Mouse (Mus musculus): Measurements from ENCODE around the gene Tmem50a. TPM values are rescaled to one million over a fixed set of nuclear protein-coding genes. Genes with fewer than 3 reads are reported as not detected.

The Tmem50a gene
- polyA plus RNA-seq, 1 experiment, result 84.6 TPM

GRCm38 (mm10) chr4:134850551-134850950, 64.3 kb downstream of the Tmem50a start:
- no peaks in the 10 kb centered on the region for H3K9me3 ChIP-seq (replicated peaks; ENCODE audit: control insufficient read depth, insufficient read depth, low read length, poor library complexity, severe bottlenecking)
- H3K4me3 ChIP-seq (ENCODE audit: low read depth, low read length), result no peak overlapping the region
- H3K27ac ChIP-seq (ENCODE audit: insufficient read depth, low read length), result no peak overlapping the region
- no peak for TF ChIP-seq CTCF (IDR thresholded peaks at IDR 0.05; ENCODE audit: low read depth, low read length)
- TF ChIP-seq POLR2A (IDR thresholded peaks at IDR 0.05; ENCODE audit: insufficient read depth, low read length), result no peak
- TF ChIP-seq EP300 (IDR thresholded peaks at IDR 0.05; ENCODE audit: insufficient read depth, low read depth, low read length), result no peak
- H3K4me1 ChIP-seq (ENCODE audit: control insufficient read depth, insufficient read depth, low read length), result peaks cover 6% of the 10 kb centered on the region
- no peaks in the 10 kb centered on the region for H3K27me3 ChIP-seq (ENCODE audit: control insufficient read depth, insufficient read depth, low read length, poor library complexity, severe bottlenecking)
- 0 out of 2 replicates have a peak, but pooled peaks cover 3% of the 10 kb centered on the region for H3K36me3 ChIP-seq (ENCODE audit: control insufficient read depth, insufficient read depth, low read length, poor library complexity, severe bottlenecking)
- H3K9ac ChIP-seq (ENCODE audit: low read depth, poor library complexity, severe bottlenecking), result no peak overlapping the region

Other genes starting within 250 kb of the Tmem50a start
- 7.1 and 9.0 TPM in 2 replicates for gene Man1c1, start 210.7 kb downstream of the Tmem50a start, polyA plus RNA-seq (2011; ENCODE audit: insufficient read depth, insufficient read length, low read depth, missing spikeins)
- 16.8 and 18.9 TPM in 2 replicates for gene Ldlrap1, start 147.0 kb downstream of the Tmem50a start, polyA plus RNA-seq (2011; ENCODE audit: insufficient read depth, insufficient read length, low read depth, missing spikeins)
- 50.0 and 53.2 TPM in 2 replicates for gene Maco1, start 61.7 kb downstream of the Tmem50a start, polyA plus RNA-seq (2011; ENCODE audit: insufficient read depth, insufficient read length, low read depth, missing spikeins)
- 4.2 and 4.6 TPM in 2 replicates for gene Rhd, start 50.5 kb downstream of the Tmem50a start, polyA plus RNA-seq (2011; ENCODE audit: insufficient read depth, insufficient read length, low read depth, missing spikeins)
- gene Rsrp1, start 8.6 kb upstream of the Tmem50a start, polyA plus RNA-seq (2011; ENCODE audit: insufficient read depth, insufficient read length, low read depth, missing spikeins), result 209 and 226 TPM in 2 replicates
- gene Syf2, start 15.9 kb upstream of the Tmem50a start, polyA plus RNA-seq (2011; ENCODE audit: insufficient read depth, insufficient read length, low read depth, missing spikeins), result 52.6 and 53.3 TPM in 2 replicates
- gene Runx3, start 205.6 kb upstream of the Tmem50a start, polyA plus RNA-seq (2011; ENCODE audit: insufficient read depth, insufficient read length, low read depth, missing spikeins), result 0.76 and 1.1 TPM in 2 replicates